Mouse (Mus musculus) adrenal gland (tissue): ENCODE results near the gene Pigx.
"Not testable (repeated sequence)": the region's sequence is repeated elsewhere in the genome, so short reads cannot be mapped to it uniquely, and the experiment has no call there.

Experiments used
- intact Hi-C: fragments of 180-260 bp; cut with DNase I; formaldehyde crosslinking; loops from one replicate; pipeline ENCODE4 v1.15.1; 2025

Gene Pigx

GRCm38 (mm10) chr16:32110951-32111699 lies 11.6 kb upstream of the Pigx start:
- intact Hi-C loops: loop anchor here (10.0 kb wide), 1 partner anchor 384 kb away; the partner anchor contains the start of gene Zdhhc19

- intact Hi-C loops: no loop called here
Measured at GRCm38 (mm10) chr16:32108578-32108977, 9.0 kb upstream of the Pigx start.

- intact Hi-C loops: no loop called here
Measured at GRCm38 (mm10) chr16:32108170-32108569, 8.6 kb upstream of the Pigx start.

GRCm38 (mm10) chr16:32107342-32108045 lies 8.0 kb upstream of the Pigx start:
- intact Hi-C loops: no loop called here

- intact Hi-C loops: no loop called here
Measured at GRCm38 (mm10) chr16:32105698-32106097, 6.2 kb upstream of the Pigx start.

GRCm38 (mm10) chr16:32102295-32102694 lies 2.8 kb upstream of the Pigx start:
- intact Hi-C loops: no loop called here

GRCm38 (mm10) chr16:32098897-32099637 lies 473 bp downstream of the Pigx start:
- intact Hi-C loops: no loop called here

GRCm38 (mm10) chr16:32097757-32098156 lies 1.8 kb downstream of the Pigx start:
- intact Hi-C loops: not testable (repeated sequence)

GRCm38 (mm10) chr16:32091466-32091865 lies 8.1 kb downstream of the Pigx start:
- intact Hi-C loops: no loop called here

- intact Hi-C loops: no loop called here
Measured at GRCm38 (mm10) chr16:32087629-32088443, 11.7 kb downstream of the Pigx start.

GRCm38 (mm10) chr16:32078991-32079511 lies 20.5 kb downstream of the Pigx start, which contains the start of gene Pak2:
Pak2 (minus strand) TSS chr16:32079342.
- intact Hi-C loops: no loop called here

GRCm38 (mm10) chr16:32078408-32078990 lies 21.0 kb downstream of the Pigx start:
- intact Hi-C loops: no loop called here

- intact Hi-C loops: no loop called here
Measured at GRCm38 (mm10) chr16:32077648-32078407, 21.7 kb downstream of the Pigx start.

- intact Hi-C loops: no loop called here
Measured at GRCm38 (mm10) chr16:32076406-32076805, 23.1 kb downstream of the Pigx start.

GRCm38 (mm10) chr16:32075762-32076161 lies 23.8 kb downstream of the Pigx start:
- intact Hi-C loops: no loop called here

GRCm38 (mm10) chr16:32070070-32070469 lies 29.5 kb downstream of the Pigx start:
- intact Hi-C loops: not testable (repeated sequence)

GRCm38 (mm10) chr16:32068389-32069300 lies 30.9 kb downstream of the Pigx start:
- intact Hi-C loops: no loop called here

- intact Hi-C loops: no loop called here
Measured at GRCm38 (mm10) chr16:32066899-32067298, 32.6 kb downstream of the Pigx start.

GRCm38 (mm10) chr16:32063900-32064299 lies 35.6 kb downstream of the Pigx start:
- intact Hi-C loops: no loop called here
